Mouse (Mus musculus): ENCODE data around the gene Cntn4.

DNA sequence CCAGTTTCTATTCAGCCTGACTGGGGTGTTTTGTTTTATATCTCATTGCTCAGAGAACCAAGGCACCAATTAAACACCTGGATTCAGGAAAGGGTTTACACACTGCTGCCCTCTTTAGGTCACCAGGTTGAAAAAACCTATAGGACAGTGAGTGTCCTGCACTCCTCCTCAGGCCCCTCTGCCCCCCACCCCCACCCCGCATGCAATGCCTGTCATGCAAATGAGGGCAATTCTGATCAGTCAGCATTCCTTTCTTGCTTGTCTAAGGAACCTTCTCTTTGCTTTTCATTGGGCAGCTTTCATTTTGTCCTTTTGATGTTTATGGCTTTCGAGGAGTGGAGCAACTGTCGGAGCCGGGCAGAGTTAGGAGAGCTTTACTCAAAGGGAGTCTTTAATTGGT, 969.5 kb downstream of the Cntn4 start:
- TF ChIP-seq CTCF (IDR thresholded peaks at IDR 0.05; ENCODE audit: insufficient read depth, low read length) (no peak), POLR2A (IDR thresholded peaks at IDR 0.05; ENCODE audit: borderline replicate concordance, extremely low read depth, low read depth, low read length) (no peak)
